Mouse (Mus musculus): ENCODE measurements at regions not wholly inside any gene's neighbourhood (a gene's known extent, or its start where the extent isn't known, plus 50 kb on each side); places are given as distances from the start of the nearest gene placed in this dataset.
A peak's percentile ranks its signal among the peaks of the same experiment; 100 is the strongest.

- DNase-seq, result no peak
These were observed 138.7 kb upstream of the Lpp start for GRCm38 (mm10) chr16:24254590-24254989.

GRCm38 (mm10) chr16:24254143-24254542, 139.2 kb upstream of the Lpp start:
- no peak for DNase-seq

- DNase-seq, result no peak
These were observed 146.0 kb upstream of the Lpp start for GRCm38 (mm10) chr16:24247291-24247690.

- DNase-seq, result no peak
These were observed 155.2 kb upstream of the Lpp start for GRCm38 (mm10) chr16:24238075-24238555.

- DNase-seq, result no peak
These were observed 155.9 kb upstream of the Lpp start for GRCm38 (mm10) chr16:24237425-24237824.

- DNase-seq, result no peak
These were observed 156.3 kb upstream of the Lpp start for GRCm38 (mm10) chr16:24237013-24237412.

GRCm38 (mm10) chr16:24236511-24236910, 156.8 kb upstream of the Lpp start:
- DNase-seq, result no peak

- no peak for DNase-seq
These were observed 158.5 kb upstream of the Lpp start for GRCm38 (mm10) chr16:24234795-24235194.

- DNase-seq, result no peak
These were observed 161.2 kb upstream of the Lpp start for GRCm38 (mm10) chr16:24232001-24232530.

GRCm38 (mm10) chr16:24231506-24231905, 161.8 kb upstream of the Lpp start:
- peak; percentile 7 for DNase-seq

- DNase-seq, result no peak
These were observed 164.2 kb upstream of the Lpp start for GRCm38 (mm10) chr16:24229002-24229607.

GRCm38 (mm10) chr16:24225897-24226296, 167.4 kb upstream of the Lpp start:
- DNase-seq, result no peak

GRCm38 (mm10) chr16:24225090-24225489, 168.2 kb upstream of the Lpp start:
- no peak for DNase-seq

- no peak for DNase-seq
These were observed 169.4 kb upstream of the Lpp start for GRCm38 (mm10) chr16:24223901-24224300.

GRCm38 (mm10) chr16:24223527-24223880, 169.8 kb upstream of the Lpp start:
- no peak for DNase-seq

GRCm38 (mm10) chr16:24222759-24223526, 170.4 kb upstream of the Lpp start:
- no peak for DNase-seq

GRCm38 (mm10) chr16:24221992-24222391, 171.3 kb upstream of the Lpp start:
- no peak for DNase-seq

GRCm38 (mm10) chr16:24220613-24221012, 172.7 kb upstream of the Lpp start:
- DNase-seq, result no peak

- DNase-seq, result no peak
These were observed 173.6 kb upstream of the Lpp start for GRCm38 (mm10) chr16:24219691-24220090.

- DNase-seq, result no peak
These were observed 174.5 kb upstream of the Lpp start for GRCm38 (mm10) chr16:24218850-24219185.

- DNase-seq, result no peak
These were observed 175.0 kb upstream of the Lpp start for GRCm38 (mm10) chr16:24218162-24218849.

- no peak for DNase-seq
These were observed 176.5 kb upstream of the Lpp start for GRCm38 (mm10) chr16:24216828-24217227.

- no peak for DNase-seq
These were observed 178.0 kb upstream of the Lpp start for GRCm38 (mm10) chr16:24215353-24215752.

- DNase-seq, result no peak
These were observed 179.7 kb upstream of the Lpp start for GRCm38 (mm10) chr16:24213577-24213976.

Measured in right cerebral cortex, postnatal 4 days (tissue).